Mouse (Mus musculus) frontal cortex, postnatal 14 days (tissue): ENCODE measurements around the gene Cysrt1.
A peak's percentile ranks its signal among the peaks of the same experiment; 100 is the strongest.

Experiments used
- DNase-seq, 2 experiments: peaks; one replicate each; pipeline ENCODE4 v3.0.0; 2022; ENCODE audit warnings: low spot score in 2 of 2

Cysrt1 gene

DNA sequence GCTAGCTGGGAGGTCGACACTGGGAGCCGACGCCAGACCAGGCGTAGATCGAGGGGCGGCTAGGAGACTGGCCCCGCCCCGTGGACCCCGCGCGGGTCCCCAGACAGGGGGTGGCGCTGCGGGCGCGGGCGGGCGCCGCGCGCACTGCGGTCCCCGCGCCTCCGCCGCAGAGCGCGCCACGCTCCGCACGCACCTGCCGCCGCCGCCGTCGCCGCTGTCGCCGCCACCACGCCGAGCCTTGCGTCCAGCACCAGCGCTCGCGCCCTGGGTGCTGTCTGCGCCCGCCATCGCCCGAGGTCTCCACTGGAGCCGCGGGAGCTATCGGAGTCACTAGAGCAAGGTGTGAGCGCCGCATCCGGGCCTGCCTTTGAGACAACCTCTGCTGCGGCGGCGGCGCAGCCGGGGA is at the start of gene Cysrt1, which contains the start of gene Rnf208:
Gene Cysrt1 (minus strand): TSS at position 352 of the 406 bp plus-strand sequence.
Gene Rnf208 (plus strand): TSS at position 155 of the 406 bp plus-strand sequence.
- peak in 1 of 2 experiments; percentile 38 for DNase-seq

- no peak for DNase-seq
These were observed 49.2 kb upstream of the Cysrt1 start for GRCm38 (mm10) chr2:25291184-25292053.

- DNase-seq, result peak in 1 of 2 experiments; percentile 41
These were observed 48.5 kb upstream of the Cysrt1 start for GRCm38 (mm10) chr2:25290816-25291130.

DNA sequence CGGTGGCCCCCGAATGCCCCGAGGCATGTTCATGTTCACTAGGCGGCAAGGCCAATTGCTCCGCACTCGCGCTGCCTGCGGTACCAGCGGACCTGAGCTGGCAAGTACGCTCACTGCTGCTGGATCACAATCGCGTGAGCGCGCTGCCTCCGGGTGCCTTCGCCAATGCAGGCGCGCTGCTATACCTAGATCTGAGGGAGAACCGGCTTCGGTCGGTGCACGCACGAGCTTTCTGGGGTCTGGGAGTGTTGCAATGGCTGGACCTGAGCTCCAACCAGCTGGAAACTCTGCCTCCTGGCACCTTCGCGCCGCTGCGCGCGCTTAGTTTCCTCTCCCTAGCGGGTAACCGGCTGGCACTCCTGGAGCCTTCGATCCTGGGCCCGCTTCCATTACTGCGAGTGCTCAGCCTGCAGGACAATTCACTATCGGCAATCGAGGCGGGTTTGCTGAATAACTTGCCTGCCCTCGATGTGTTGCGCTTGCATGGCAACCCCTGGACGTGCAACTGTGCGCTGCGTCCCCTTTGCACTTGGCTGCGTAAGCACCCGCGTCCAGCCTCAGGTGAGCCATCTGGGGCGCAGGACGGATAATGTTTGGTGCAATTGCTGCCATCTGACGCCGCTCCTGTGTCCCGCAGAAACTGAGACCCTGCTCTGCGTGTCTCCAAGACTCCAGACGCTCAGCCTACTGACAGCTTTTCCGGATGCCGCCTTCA is 48.0 kb upstream of the Cysrt1 start:
- DNase-seq, result peak in 1 of 2 experiments; percentile 60

DNA sequence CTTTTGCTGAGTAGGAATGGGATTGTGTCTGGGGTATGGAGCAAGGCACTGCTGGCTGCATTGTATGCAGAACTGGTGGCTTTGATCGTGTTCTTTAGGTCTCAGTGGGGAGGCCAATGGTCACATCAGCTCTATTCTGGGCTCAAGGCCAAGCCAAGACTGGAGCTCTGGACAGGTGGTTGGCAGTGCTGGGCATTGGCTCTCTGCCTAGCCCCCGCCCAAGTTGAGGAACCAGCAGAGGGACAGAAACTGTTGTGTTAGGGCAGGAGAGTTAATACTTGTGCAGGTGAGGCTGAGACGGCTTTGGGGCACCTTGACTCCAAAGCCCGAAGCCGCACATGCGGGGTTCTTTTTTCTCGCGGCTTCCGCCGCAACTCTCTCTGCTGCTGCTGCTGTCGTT is 47.4 kb upstream of the Cysrt1 start, which contains the start of gene Lrrc26:
Gene Lrrc26 (plus strand): TSS at position 265 of the 400 bp plus-strand sequence.
- DNase-seq, result no peak

DNA sequence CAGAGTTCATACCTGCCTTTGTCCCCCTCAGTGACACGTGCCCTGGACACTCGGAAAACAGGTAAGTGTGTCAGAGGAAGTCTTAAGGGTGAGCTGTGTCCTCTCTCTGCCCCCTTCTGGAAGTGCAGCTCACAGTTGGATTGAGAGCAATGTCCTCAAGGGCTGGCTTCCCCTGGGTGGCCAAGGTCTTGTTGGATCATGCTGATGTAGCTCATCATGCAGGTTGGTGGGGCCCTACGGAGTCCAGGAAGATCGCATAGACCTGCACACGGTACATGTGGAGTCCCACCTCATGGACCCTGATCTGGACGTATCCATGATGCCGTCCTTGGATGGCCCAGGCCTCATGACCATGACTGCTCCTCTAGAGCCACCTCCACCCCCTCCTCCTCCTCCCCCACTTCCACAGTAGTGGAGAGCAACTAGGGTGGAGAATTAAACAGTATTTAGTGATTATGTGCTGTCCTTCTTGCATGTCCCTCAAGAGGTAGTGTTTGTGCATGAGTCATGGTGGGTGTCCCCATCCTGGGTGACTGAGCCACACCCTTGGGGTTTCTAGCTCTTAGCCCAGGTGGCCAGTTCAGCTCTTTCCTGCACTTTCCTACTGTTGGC is 46.6 kb upstream of the Cysrt1 start:
- no peak for DNase-seq

GRCm38 (mm10) chr2:25287927-25288649 is 45.8 kb upstream of the Cysrt1 start, which contains the start of gene Tmem210:
TSS of gene Tmem210 (plus strand) at chr2:25288145.
- DNase-seq, result peak in 1 of 2 experiments; percentile 27

- no peak for DNase-seq
These were observed 44.8 kb upstream of the Cysrt1 start for GRCm38 (mm10) chr2:25286837-25287636.

- no peak for DNase-seq
These were observed 44.1 kb upstream of the Cysrt1 start for GRCm38 (mm10) chr2:25286314-25286713.

- DNase-seq, result no peak
These were observed 43.3 kb upstream of the Cysrt1 start for GRCm38 (mm10) chr2:25285551-25285950.

DNA sequence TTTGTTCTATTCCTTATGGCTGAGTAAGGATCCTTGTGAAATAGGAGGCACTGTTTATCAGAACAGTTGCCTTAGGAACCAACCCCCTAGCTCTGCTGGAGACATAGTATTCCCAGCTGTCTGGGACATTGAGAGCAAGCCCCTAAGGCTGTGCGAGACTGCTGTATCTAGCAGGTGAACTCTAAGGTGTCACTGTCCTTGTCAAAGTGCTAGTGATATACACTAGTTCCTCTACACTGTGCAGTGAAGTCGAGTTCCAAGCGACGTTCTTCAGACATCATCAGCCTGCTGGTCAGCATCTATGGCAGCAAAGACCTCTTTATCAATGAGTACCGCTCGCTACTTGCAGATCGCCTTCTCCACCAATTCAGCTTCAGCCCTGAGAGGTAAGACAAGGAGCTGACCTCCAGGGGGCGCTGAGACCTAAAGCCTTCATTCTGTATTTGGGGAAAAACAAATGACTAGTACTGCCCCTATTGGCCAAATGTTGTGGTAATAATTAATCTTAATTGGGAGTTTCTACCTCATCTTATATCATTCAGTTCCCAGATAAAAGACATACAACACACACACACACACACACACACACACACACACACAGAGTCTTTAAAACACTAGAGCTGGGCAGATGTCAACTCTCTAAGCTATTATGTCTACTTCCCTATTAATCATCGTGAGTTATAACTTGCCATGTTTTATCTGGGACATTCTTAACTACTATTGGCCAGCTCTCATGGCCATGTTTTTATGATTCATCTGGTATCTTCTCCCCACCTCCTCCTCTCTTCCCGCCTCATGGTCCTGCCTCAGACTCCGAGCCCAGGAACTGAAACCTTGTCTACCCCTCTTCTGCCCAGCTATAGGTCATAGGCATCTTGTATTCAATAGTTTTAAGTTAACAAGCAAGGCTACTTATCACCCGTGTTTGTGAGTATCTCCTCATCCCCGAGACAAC is 37.0 kb upstream of the Cysrt1 start:
- DNase-seq, result peak in 1 of 2 experiments; percentile 70

- no peak for DNase-seq
These were observed 30.8 kb upstream of the Cysrt1 start for GRCm38 (mm10) chr2:25273010-25273409.

DNA sequence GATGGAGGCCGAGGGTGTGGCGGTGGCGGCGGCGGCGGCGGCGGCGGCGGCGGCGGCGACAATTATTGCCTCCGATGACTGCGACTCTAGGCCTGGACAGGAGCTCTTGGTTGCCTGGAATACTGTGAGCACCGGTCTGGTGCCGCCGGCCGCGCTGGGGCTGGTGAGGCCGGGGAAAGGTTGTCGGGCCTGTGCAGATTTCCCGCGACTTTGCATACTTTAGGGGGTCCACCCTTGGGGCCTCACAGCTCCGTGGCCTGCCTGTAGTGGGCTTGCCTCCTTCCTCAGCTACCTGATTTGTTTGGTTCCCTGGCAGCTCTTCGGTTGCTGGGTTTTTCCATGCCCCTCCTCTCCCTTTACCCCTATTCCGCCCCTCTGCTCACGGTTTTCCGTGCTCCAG is 30.3 kb upstream of the Cysrt1 start:
- no peak for DNase-seq

DNA sequence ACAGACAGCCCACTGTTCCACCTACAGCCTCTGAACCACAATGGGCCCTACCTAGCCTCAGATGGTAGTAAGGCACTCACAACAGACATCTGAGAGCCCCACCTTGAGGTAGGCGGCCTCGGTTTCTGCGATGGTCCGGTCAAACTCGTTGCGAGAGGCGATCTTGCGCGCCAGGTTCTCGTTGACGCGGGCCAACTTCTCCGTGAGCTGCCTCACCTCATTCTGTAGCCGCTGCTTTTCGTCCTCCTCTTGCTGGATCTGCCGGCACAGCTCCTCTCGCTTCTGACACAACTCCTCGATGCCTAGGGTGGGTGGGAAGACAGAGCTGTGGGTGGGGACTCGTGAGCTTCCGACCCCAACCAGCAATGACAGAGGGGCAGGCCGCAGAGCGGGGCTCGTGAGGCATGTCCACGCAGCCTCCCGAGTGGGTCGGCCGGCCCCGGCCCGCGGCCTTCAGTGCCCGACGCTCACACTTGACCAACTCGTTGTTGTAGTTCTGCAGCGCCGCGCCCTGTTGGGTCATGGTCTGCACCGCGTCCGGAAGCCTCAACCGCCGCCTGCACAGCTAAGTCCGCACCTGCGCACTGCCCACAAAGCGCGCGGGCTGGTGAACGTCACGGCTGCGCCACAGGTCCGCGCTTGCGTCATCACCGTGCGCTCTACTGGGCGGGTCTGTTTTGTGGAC is 29.7 kb upstream of the Cysrt1 start, which contains the start of the genes Ssna1 and Anapc2:
Gene Ssna1 (minus strand): TSS at position 612 of the 685 bp plus-strand sequence.
Gene Anapc2 (plus strand): TSS at position 652 of the 685 bp plus-strand sequence.
- DNase-seq, result peak; percentile 94 to 98

GRCm38 (mm10) chr2:25267746-25268309 is 25.6 kb upstream of the Cysrt1 start:
- no peak for DNase-seq

DNA sequence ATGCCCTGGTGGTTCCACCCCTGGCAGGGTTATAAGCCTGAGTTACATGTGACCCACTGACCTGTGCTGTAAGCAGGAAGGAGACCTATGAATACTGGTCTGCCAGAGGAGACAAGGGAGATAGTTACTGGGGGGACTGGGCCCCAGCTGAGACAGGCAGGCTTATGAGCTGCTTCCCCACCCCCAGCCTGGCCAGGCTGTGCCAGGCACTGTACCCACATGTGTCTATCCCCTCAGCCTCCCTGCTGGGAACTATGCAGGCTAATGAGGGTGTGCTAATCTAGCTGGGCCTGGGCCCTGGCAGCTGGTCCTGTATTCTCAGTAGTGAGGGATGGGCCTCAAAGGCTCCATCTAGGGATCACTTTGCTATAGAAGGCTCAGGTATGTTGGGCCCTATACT is 25.0 kb upstream of the Cysrt1 start:
- DNase-seq, result no peak

- no peak for DNase-seq
These were observed 24.5 kb upstream of the Cysrt1 start for GRCm38 (mm10) chr2:25266720-25267119.

GRCm38 (mm10) chr2:25265897-25266656 is 23.8 kb upstream of the Cysrt1 start:
- no peak for DNase-seq
